Mouse (Mus musculus) ES-Bruce4 (cell line): ENCODE measurements around the gene Pfkfb4. TPM values are rescaled to one million over a fixed set of nuclear protein-coding genes. Genes with fewer than 3 reads are reported as not detected.

Experiments used
- H3K27ac ChIP-seq: 2 replicates; pipeline ENCODE4 v1.5.1; 2012; ENCODE audit warnings: low read length, inconsistent platforms; ENCODE audit not compliant: insufficient read depth
- H3K27me3 ChIP-seq: 2 replicates; pipeline ENCODE4 v1.6.1; 2012; ENCODE audit warnings: mild to moderate bottlenecking, low read length, inconsistent platforms; ENCODE audit not compliant: control insufficient read depth, poor library complexity, insufficient read depth, severe bottlenecking
- H3K36me3 ChIP-seq: 2 replicates; pipeline ENCODE4 v1.6.1; 2012; ENCODE audit warnings: inconsistent platforms, mild to moderate bottlenecking, low read length, moderate library complexity; ENCODE audit not compliant: control insufficient read depth, poor library complexity, insufficient read depth, severe bottlenecking
- H3K4me1 ChIP-seq: one replicate; pipeline ENCODE4 v1.8.1; 2011; ENCODE audit warnings: low read length; ENCODE audit not compliant: control insufficient read depth, insufficient read depth
- H3K4me3 ChIP-seq: 2 replicates; pipeline ENCODE4 v1.5.1; 2011; ENCODE audit warnings: low read depth, mild to moderate bottlenecking, low read length
- H3K9ac ChIP-seq: 2 replicates; pipeline ENCODE4 v1.6.1; 2012; ENCODE audit warnings: low read depth, mild to moderate bottlenecking, inconsistent platforms; ENCODE audit not compliant: poor library complexity, severe bottlenecking
- H3K9me3 ChIP-seq: replicated peaks from 2 replicates; pipeline ENCODE4 v1.6.1; 2012; ENCODE audit warnings: mild to moderate bottlenecking, low read length, inconsistent platforms; ENCODE audit not compliant: control insufficient read depth, poor library complexity, insufficient read depth, severe bottlenecking
- CTCF ChIP-seq: IDR thresholded peaks from one replicate; pipeline ENCODE4 v1.8.1; 2011; ENCODE audit warnings: low read depth, low read length
- EP300 ChIP-seq: IDR thresholded peaks from 2 replicates; pipeline ENCODE4 v1.6.1; 2011; ENCODE audit warnings: low read depth, low read length; ENCODE audit not compliant: insufficient read depth
- POLR2A ChIP-seq: IDR thresholded peaks from one replicate; pipeline ENCODE4 v1.8.1; 2011; ENCODE audit warnings: low read length; ENCODE audit not compliant: insufficient read depth
- polyA plus RNA-seq: library from polyadenylated mRNA; stranded (reverse); fragments of >200 nt; gene quantifications from 2 replicates; pipeline ENCODE4 v1.2.4, GENCODE M21; 2011; ENCODE audit warnings: low read depth; ENCODE audit not compliant: missing spikeins, insufficient read depth, insufficient read length

The Pfkfb4 gene
- polyA plus RNA-seq, 1 experiment, result 4.4 TPM

DNA sequence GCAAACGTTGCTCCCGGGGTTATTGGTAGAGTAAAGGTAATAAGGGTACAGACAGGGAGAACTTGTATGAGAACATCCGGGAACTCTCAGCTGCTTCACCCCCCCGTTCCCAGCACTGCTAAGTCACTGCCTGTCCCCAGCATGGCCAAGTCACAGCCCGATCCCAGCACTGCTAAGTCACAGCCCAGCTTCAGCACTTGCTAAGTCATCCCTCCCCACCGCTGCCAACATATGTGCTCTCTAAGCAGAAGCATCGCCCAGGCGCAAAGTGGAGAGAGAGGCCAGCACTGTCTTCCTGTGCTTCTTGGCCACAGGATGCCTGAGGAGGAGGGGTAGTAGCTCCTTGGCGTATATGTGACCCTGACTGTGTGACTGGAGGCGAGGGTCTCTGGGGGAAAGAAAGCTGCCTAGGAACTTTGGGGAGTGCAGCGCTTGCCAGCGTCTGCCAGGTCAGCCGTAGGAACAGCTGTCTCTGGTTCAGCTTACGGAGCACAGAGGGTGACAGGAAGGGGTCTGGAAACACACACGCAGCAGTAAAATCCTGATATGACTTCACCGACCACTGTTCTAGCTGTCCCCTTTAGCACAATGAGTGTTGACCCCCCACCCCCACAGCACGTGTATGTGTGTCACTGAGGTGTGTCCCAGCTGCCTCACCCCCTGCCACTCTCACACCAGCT is 18.2 kb downstream of the Pfkfb4 start:
- TF ChIP-seq CTCF, result no peak
- no peak for TF ChIP-seq EP300
- TF ChIP-seq POLR2A, result no peak
- Histone ChIP-seq H3K9ac (no peak overlapping the region), H3K27ac (no peak overlapping the region), H3K27me3 (no peaks in the 10 kb centered on the region), H3K4me3 (no peak overlapping the region), H3K9me3 (no peaks in the 10 kb centered on the region), H3K36me3 (no peaks in the 10 kb centered on the region), H3K4me1 (no peaks in the 10 kb centered on the region)

GRCm38 (mm10) chr9:109010316-109010690 is 18.7 kb downstream of the Pfkfb4 start:
- no peaks in the 10 kb centered on the region for H3K36me3 ChIP-seq
- no peak overlapping the region for H3K4me3 ChIP-seq
- no peaks in the 10 kb centered on the region for H3K4me1 ChIP-seq
- no peak overlapping the region for H3K27ac ChIP-seq
- no peaks in the 10 kb centered on the region for H3K27me3 ChIP-seq
- H3K9me3 ChIP-seq, result no peaks in the 10 kb centered on the region
- no peak for TF ChIP-seq CTCF
- no peak for TF ChIP-seq EP300
- TF ChIP-seq POLR2A, result no peak
- H3K9ac ChIP-seq, result no peak overlapping the region

DNA sequence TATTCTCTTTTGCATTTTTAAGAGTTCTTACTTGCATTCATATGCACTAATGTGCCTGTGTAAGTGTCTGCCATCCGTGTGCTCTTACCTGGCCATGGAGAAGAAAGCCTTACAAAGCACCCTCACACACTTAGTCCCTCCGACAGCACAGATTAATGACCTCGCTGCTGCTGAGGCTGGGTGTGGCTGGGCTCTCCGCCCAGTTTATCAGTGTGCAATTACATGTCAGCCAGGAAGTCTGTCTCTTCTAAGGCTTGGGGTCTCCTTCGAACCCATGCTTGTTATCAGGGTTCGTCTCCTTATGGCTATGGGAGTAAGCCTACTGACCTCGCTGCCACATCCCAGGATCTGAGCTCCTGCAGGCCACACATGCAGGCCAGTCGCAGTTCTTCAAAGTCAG is 23.8 kb downstream of the Pfkfb4 start:
- Histone ChIP-seq H3K27ac (no peak overlapping the region), H3K9ac (no peak overlapping the region), H3K4me3 (no peak overlapping the region), H3K9me3 (no peaks in the 10 kb centered on the region), H3K36me3 (no peaks in the 10 kb centered on the region), H3K27me3 (no peaks in the 10 kb centered on the region), H3K4me1 (no peaks in the 10 kb centered on the region)
- TF ChIP-seq POLR2A (no peak), EP300 (no peak), CTCF (no peak)

DNA sequence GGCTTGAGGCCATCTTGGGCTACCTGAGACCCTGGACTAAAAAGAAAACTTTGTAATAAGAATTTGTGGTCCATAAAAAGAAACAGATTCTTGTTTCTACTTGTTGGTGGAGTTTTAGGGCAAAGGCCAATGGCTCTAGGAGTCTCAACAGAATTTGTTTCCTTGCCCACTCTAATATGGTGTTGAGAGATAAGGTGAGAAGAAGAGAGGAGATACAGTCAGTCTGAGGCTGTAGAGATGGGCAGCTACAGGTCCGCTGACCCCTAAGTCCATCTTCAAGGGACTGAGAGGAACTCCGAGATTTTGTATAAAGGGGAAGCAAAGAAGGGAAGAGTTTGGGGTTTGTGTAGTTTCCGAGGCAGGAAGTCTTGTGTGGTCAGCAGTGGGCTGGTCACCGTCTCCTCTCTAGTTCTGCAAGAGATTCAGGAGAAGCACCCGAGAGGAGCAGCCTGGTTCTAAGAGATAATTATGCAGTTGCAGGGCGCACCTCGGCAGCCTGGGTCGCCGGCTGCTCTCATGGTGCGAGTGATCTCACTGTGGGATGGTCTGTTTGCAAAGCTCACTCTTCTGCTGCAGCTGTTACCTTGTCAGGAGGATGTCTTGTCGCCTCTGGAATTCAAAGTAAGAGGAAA is 25.5 kb downstream of the Pfkfb4 start:
- Histone ChIP-seq H3K36me3 (no peaks in the 10 kb centered on the region), H3K4me1 (no peaks in the 10 kb centered on the region), H3K9me3 (no peaks in the 10 kb centered on the region), H3K9ac (no peak overlapping the region), H3K27me3 (no peaks in the 10 kb centered on the region), H3K27ac (no peak overlapping the region), H3K4me3 (no peak overlapping the region)
- no peak for TF ChIP-seq CTCF
- TF ChIP-seq POLR2A, result no peak
- no peak for TF ChIP-seq EP300

DNA sequence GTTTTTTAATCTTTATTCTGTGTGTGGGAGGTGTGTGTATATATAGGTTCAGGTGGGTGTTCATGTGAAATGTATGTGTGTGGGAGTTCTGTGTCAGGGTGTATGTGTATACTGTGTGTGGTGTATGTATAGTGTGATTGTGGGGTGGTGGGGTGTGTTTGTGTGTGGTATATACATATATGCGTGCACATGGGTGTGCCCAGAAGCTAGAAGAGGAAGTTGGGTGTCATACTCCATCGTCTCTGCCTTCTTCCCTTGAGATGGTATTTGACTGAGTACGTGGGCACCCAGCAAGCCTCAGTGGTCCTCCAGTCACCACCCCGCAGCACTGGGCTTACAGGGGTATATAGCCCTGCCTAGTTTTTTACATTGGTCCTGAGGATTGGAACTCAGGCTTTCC is 29.9 kb downstream of the Pfkfb4 start:
- H3K4me1 ChIP-seq, result no peaks in the 10 kb centered on the region
- H3K9me3 ChIP-seq, result no peaks in the 10 kb centered on the region
- no peaks in the 10 kb centered on the region for H3K36me3 ChIP-seq
- H3K27ac ChIP-seq, result no peak overlapping the region
- H3K9ac ChIP-seq, result no peak overlapping the region
- H3K4me3 ChIP-seq, result no peak overlapping the region
- no peaks in the 10 kb centered on the region for H3K27me3 ChIP-seq
- no peak for TF ChIP-seq POLR2A
- TF ChIP-seq EP300, result no peak
- no peak for TF ChIP-seq CTCF
